Comparison of ENCODE assay signal across 17 mouse cellular contexts in the genomic region with DNA sequence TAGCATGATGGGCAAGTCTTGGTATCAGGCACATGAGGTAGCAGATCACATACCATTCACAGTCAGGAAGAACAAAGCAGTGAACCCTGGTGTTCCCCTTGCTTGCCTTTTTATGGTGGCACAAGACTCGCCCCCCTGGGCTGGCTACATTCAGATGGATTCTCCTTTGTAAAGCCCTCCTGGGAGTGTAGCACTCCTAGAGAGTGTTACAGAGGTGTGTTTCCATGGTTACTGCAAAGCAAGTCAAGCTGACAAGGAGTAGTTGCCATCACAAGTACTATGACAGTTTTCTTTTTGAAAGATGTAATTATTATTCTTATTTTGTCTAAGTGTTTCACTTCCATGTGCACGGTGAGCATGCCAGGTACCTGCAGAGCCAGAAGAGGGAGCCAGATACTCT.
"Had no signal": no experiment of that assay in that cellular context is flagged by ENCODE, and none has a peak within 500 bp of the region (broad histone marks: within the 10 kb centered on the region; RNA-seq: fewer than 3 reads in every experiment).

No protein-coding gene starts in this region.

- ATAC-seq: lung, postnatal 0 days; midbrain, embryonic 13.5 days; midbrain, embryonic 15.5 days had no signal

- H3K9me3 ChIP-seq: lung, embryonic 15.5 days; midbrain, embryonic 15.5 days; stomach, embryonic 15.5 days had no signal

- H3K27me3 ChIP-seq: lung, embryonic 15.5 days; megakaryocyte, embryonic 14.5 days; midbrain, embryonic 13.5 days; midbrain, embryonic 15.5 days; neural tube, embryonic 12.5 days; stomach, embryonic 15.5 days had no signal

- H3K4me2 ChIP-seq: lung, embryonic 15.5 days; midbrain, embryonic 11.5 days; midbrain, embryonic 13.5 days; midbrain, embryonic 15.5 days; neural tube, embryonic 12.5 days; stomach, embryonic 15.5 days had no signal

- H3K4me1 ChIP-seq: lung, embryonic 15.5 days; midbrain, embryonic 13.5 days; midbrain, embryonic 15.5 days; neural tube, embryonic 12.5 days; stomach, embryonic 15.5 days had no signal

- DNase-seq: lung, adult 2 months; lung, postnatal 14 days; lung, postnatal 36 days; right cerebral cortex, postnatal 14 days; thymus, adult 2 months; thymus, postnatal 25 days; thymus, postnatal 4 days had no signal

- H3K27ac ChIP-seq: lung, embryonic 15.5 days; macrophage; midbrain, embryonic 13.5 days; midbrain, embryonic 15.5 days; neural tube, embryonic 12.5 days; stomach, embryonic 15.5 days; stomach, postnatal 0 days had no signal

- H3K9ac ChIP-seq: lung, embryonic 15.5 days; midbrain, embryonic 13.5 days; midbrain, embryonic 15.5 days; neural tube, embryonic 12.5 days; stomach, embryonic 15.5 days had no signal

- H3K4me3 ChIP-seq: lung, embryonic 15.5 days; megakaryocyte, embryonic 14.5 days; midbrain, embryonic 13.5 days; midbrain, embryonic 15.5 days; neural tube, embryonic 12.5 days; stomach, embryonic 15.5 days had no signal

- H3K36me3 ChIP-seq: lung, embryonic 15.5 days; midbrain, embryonic 13.5 days; midbrain, embryonic 15.5 days; neural tube, embryonic 12.5 days; stomach, embryonic 15.5 days had no signal
